Mouse (Mus musculus): ENCODE results near the gene Tuba3b.

Tuba3b gene

DNA sequence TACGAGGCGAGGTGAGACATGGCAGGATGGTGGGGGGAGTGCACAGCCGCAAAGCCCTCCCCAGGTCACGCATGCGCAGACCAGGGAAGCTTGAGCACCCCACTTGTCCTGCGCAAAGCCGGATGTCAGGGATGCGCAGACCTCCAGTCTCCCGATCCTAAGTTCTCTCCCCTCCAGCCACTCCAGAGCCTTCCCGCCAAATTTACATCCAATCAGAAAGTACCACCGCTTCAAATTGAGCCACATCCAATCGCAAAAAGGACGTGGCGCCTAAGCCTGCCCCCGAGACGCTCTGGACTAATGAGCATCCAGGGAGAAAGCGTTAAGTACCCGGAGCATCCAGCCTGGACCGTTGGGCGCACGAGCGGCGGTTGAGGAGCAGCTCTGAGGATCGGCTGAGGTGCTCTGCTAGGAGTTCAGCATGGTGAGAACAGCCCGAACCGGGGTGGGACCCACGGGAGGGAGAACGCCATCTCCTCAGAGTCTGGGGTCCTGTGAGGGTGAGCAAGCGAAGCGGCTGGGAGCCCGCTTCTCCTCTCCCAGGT is at the start of gene Tuba3b:
Gene Tuba3b (plus strand): TSS at position 92 of the 545 bp plus-strand sequence.
- no peak for DNase-seq (ENCODE audit: low read depth, low spot score)

GRCm38 (mm10) chr6:145567296-145567695 is 48.3 kb upstream of the Tuba3b start:
- DNase-seq (ENCODE audit: low read depth, low spot score), result no peak

DNA sequence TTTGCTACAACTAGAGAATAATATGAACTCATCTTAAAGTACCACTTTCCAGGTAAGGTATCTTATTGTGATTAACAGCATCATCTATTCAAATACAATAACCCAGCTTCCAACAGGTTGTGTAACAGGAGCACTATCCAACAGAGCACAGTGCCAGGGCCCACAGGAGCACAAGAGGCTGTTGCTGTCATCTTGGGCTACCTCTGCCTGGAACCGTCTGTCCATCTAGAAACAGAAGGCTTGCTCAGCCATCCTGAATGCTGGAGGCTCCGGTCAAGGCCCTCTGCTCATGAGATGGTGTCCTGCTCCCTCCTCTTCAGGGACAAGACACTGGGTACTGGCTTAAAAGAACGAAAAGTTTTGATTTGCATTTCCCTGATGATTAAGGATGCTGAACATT is 47.7 kb upstream of the Tuba3b start:
- no peak for DNase-seq (ENCODE audit: low read depth, low spot score)

- DNase-seq (ENCODE audit: low read depth, low spot score), result no peak
These were observed 46.9 kb upstream of the Tuba3b start for GRCm38 (mm10) chr6:145568701-145569100.

GRCm38 (mm10) chr6:145573250-145574013 is 42.1 kb upstream of the Tuba3b start:
- no peak for DNase-seq (ENCODE audit: low read depth, low spot score)

- no peak for DNase-seq (ENCODE audit: low read depth, low spot score)
These were observed 38.8 kb upstream of the Tuba3b start for GRCm38 (mm10) chr6:145576762-145577161.

DNA sequence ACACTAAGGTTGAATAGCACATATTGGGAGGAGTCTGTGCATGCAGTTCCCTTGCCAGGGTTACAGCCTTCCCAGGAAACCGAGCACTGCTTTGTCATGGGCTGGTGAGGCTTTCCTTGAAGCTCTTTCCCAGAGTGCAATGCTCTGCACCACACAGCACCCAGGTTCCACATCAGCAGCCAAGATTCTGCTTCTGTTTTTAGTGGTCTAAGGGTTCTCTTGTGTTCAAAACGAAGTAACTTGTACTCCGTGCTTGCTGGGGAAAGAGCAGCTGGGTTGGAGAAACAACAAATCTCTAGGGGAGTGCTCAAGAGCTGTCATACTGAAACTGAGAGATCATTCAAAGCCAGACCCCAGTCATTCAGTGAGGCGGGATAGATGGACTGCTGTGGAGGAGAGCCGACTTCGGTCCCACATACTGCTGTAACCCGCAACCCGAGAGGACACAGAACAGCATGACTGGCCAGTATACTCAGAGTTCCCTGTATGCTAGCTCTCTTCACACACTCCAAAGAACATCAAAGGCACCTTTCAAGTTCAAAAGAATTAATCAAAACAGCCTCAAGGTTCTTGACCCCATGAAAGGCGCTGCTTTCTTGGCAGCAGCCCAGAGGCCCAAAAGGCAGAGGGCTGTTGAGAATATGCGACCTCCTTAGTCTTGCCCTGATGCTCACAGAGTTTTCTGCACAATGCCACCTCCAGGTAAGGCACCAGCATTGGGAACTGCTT is 36.9 kb upstream of the Tuba3b start:
- no peak for DNase-seq (ENCODE audit: low read depth, low spot score)

GRCm38 (mm10) chr6:145579761-145580160 is 35.8 kb upstream of the Tuba3b start:
- DNase-seq (ENCODE audit: low read depth, low spot score), result no peak

- no peak for DNase-seq (ENCODE audit: low read depth, low spot score)
These were observed 34.0 kb upstream of the Tuba3b start for GRCm38 (mm10) chr6:145581366-145582170.

DNA sequence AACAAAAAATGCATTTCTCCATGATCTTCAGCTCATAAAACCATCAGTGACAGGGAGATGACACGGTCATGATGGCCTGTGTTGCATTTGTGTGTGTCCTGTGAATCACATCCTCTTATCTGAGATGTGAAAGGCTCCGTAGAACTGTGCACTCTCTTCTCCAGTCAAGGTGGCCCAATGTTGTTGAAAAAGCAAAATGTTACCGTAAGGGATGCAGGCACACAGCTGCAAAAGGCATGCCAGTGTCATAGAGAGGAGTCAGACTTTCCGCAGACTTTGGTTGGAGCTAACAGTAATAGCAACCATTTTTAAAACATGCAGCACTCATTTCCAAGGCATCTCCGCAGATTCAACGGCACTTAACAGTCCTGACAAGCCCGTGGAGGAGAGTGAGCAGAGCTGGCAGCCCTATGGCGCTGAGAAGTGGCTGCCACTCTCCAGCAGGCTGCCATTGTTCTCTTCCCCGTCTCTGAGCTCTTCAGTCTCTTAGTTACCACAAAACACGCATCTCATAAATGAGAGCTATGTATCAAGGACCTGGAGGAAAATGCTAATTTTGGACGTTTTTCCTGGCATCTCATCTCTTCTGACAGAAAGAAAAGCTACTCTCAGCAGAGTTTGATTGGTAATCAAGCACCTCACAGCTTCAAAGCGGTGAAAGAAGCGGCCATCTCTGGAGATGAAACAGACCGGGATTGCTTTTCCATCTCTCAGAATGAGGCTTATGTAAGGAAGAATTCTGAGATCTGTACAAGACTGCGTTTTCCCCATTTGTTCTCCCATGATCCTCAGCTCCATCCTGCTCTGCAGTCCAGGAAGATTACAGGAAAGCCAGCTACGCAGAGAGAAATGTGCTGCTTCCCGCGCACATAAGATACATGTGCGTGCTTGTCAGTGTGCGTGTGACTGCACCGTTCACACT is 30.2 kb upstream of the Tuba3b start:
- DNase-seq (ENCODE audit: low read depth, low spot score), result no peak

GRCm38 (mm10) chr6:145590501-145591293 is 24.9 kb upstream of the Tuba3b start:
- no peak for DNase-seq (ENCODE audit: low read depth, low spot score)

- DNase-seq (ENCODE audit: low read depth, low spot score), result no peak
These were observed 24.0 kb upstream of the Tuba3b start for GRCm38 (mm10) chr6:145591578-145591977.

- DNase-seq (ENCODE audit: low read depth, low spot score), result no peak
These were observed 23.5 kb upstream of the Tuba3b start for GRCm38 (mm10) chr6:145592036-145592435.

- no peak for DNase-seq (ENCODE audit: low read depth, low spot score)
These were observed 23.0 kb upstream of the Tuba3b start for GRCm38 (mm10) chr6:145592531-145592998.

GRCm38 (mm10) chr6:145593991-145594390 is 21.6 kb upstream of the Tuba3b start:
- no peak for DNase-seq (ENCODE audit: low read depth, low spot score)

GRCm38 (mm10) chr6:145595905-145596304 is 19.7 kb upstream of the Tuba3b start:
- DNase-seq (ENCODE audit: low read depth, low spot score), result no peak

DNA sequence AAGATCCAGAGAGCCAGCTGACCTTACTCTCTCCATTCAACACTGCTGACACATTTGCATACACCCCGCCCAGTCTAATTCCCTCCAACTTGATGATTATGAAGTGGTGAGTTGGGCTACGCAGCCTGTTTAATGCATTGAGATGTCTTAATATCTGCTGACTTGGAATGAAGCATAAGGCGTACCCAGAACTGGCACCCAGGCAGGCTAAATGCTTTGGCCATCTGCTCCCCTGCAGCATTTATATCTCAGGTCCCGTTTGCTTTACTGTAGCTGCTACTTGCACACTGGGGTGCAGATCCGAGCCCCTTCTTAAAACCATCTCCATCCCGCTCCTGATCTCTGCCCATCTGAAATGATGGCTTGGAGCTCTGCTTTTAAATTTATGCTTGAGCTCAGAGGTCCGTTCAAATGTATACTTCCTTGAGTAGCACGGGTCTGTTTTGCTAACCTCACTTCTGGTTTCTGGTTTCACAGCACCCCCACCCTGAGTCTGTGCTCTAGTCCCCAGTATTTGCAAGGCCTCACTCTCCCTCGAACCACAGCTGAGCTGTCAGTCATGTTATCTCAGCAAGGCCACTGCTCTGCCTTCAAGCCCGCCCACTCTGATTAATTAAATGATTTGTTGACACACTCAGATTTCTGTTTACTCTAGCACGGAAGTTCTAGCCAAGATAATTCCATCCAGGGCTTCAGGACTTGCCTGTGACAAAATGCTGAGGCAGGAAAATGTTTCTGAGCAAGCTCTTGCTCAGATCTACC is 16.6 kb upstream of the Tuba3b start:
- DNase-seq (ENCODE audit: low read depth, low spot score), result no peak

DNA sequence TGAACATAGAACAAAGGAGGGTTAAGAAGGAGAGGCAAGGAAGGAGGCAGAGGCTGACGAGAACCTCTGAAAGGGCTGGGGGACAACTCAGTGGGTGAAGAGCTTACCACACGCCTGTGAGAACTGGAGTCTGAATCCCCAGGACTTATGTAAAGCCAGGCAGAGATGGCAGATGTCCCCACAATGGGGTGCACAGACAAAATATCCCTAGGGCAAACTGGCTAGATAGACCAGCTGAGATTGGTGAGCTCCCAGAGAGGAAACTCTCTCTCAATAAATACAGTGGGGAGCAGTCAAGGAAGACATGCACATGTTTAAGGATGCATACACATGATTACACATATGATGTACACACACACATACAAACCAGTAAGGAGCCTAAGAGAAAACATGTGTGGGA is 11.4 kb upstream of the Tuba3b start:
- DNase-seq (ENCODE audit: low read depth, low spot score), result no peak

GRCm38 (mm10) chr6:145604648-145605047 is 10.9 kb upstream of the Tuba3b start:
- DNase-seq (ENCODE audit: low read depth, low spot score), result no peak
